Mouse (Mus musculus) MEL (cell line): ENCODE results near the gene Zfp652. TPM values are rescaled to one million over a fixed set of nuclear protein-coding genes. Genes with fewer than 3 reads are reported as not detected.

ENCODE experiments used
- DNase-seq: peaks from one replicate; pipeline ENCODE4 v3.0.0; 2011; ENCODE audit warnings: low read depth, low spot score
- H3K27ac ChIP-seq: 2 replicates; pipeline ENCODE4 v1.5.1; 2012; ENCODE audit warnings: low read depth, mild to moderate bottlenecking, control low read depth, low read length, moderate library complexity; ENCODE audit not compliant: control insufficient read depth
- H3K27me3 ChIP-seq, 2 experiments: fragments of 150-350 bp in 1 of 2; sonication (generic) in 1 of 2; 2 replicates each; pipeline ENCODE4 v1.6.1; 2012; ENCODE audit warnings: low read length in 2 of 2, mild to moderate bottlenecking in 2 of 2, improper control_type of control experiment in 1 of 2, moderate library complexity in 1 of 2; ENCODE audit not compliant: insufficient read depth in 2 of 2, control insufficient read depth in 1 of 2
- H3K36me3 ChIP-seq, 2 experiments: 2 replicates each; pipeline ENCODE4 v1.6.1; 2012 to 2014; ENCODE audit warnings: low read length in 2 of 2, improper control_type of control experiment in 1 of 2, inconsistent platforms in 1 of 2, mild to moderate bottlenecking in 1 of 2; ENCODE audit not compliant: insufficient read depth in 2 of 2, control insufficient read depth in 1 of 2
- H3K4me1 ChIP-seq, 2 experiments: fragments of 150-350 bp in 1 of 2; sonication (generic) in 1 of 2; 2 replicates each; pipeline ENCODE4 v1.6.1; 2012; ENCODE audit warnings: low read length in 2 of 2, improper control_type of control experiment in 1 of 2, mild to moderate bottlenecking in 1 of 2; ENCODE audit not compliant: insufficient read depth in 2 of 2, control insufficient read depth in 1 of 2
- H3K4me3 ChIP-seq, 2 experiments: fragments of 150-350 bp in 1 of 2; sonication (generic) in 1 of 2; 2 replicates each; pipeline ENCODE4 v1.5.1; 2012; ENCODE audit warnings: low read depth in 2 of 2, low read length in 2 of 2, mild to moderate bottlenecking in 2 of 2, moderate library complexity in 2 of 2, control low read depth in 1 of 2, improper control_type of control experiment in 1 of 2; ENCODE audit not compliant: control insufficient read depth in 1 of 2, insufficient read depth in 1 of 2
- H3K79me2 ChIP-seq: 2 replicates; pipeline ENCODE4 v1.6.1; 2012; ENCODE audit warnings: mild to moderate bottlenecking, low read length, moderate library complexity; ENCODE audit not compliant: control insufficient read depth, poor library complexity, insufficient read depth
- H3K9ac ChIP-seq: 2 replicates; pipeline ENCODE4 v1.6.1; 2012; ENCODE audit warnings: low read depth, mild to moderate bottlenecking, control low read depth, low read length, moderate library complexity; ENCODE audit not compliant: control insufficient read depth, poor library complexity, severe bottlenecking
- H3K9me3 ChIP-seq: fragments of 150-350 bp; sonication (generic); replicated peaks from 2 replicates; pipeline ENCODE4 v1.6.1; 2012; ENCODE audit warnings: mild to moderate bottlenecking, low read length, improper control_type of control experiment, moderate library complexity; ENCODE audit not compliant: insufficient read depth
- CHD1 ChIP-seq: IDR thresholded peaks from 2 replicates; pipeline ENCODE4 v1.6.1; 2012; ENCODE audit warnings: low read depth, mild to moderate bottlenecking, inconsistent platforms, low read length, improper control_type of control experiment
- CHD2 ChIP-seq: IDR thresholded peaks from 2 replicates; pipeline ENCODE4 v1.6.1; 2011; ENCODE audit warnings: low read length, improper control_type of control experiment
- E2F4 ChIP-seq: IDR thresholded peaks from 2 replicates; pipeline ENCODE4 v1.6.1; 2011; ENCODE audit warnings: low read depth, low read length, improper control_type of control experiment, borderline replicate concordance
- ELF1 ChIP-seq: IDR thresholded peaks from 2 replicates; pipeline ENCODE4 v1.6.1; 2014; ENCODE audit warnings: low read depth, mild to moderate bottlenecking, inconsistent platforms, low read length, improper control_type of control experiment, moderate library complexity
- GABPA ChIP-seq: IDR thresholded peaks from 2 replicates; pipeline ENCODE4 v1.6.1; 2012; ENCODE audit warnings: low read depth, mild to moderate bottlenecking, inconsistent platforms, low read length, improper control_type of control experiment, moderate library complexity
- HCFC1 ChIP-seq: IDR thresholded peaks from 2 replicates; pipeline ENCODE4 v1.6.1; 2012; ENCODE audit warnings: low read depth, mild to moderate bottlenecking, inconsistent platforms, low read length, improper control_type of control experiment, moderate library complexity
- JUND ChIP-seq: IDR thresholded peaks from 2 replicates; pipeline ENCODE4 v1.6.1; 2011; ENCODE audit warnings: low read depth, mild to moderate bottlenecking, improper control_type of control experiment, low read length
- KAT2A ChIP-seq: conservative IDR thresholded peaks from 2 replicates; pipeline ENCODE4 v1.6.1; 2012; ENCODE audit warnings: low read depth, low read length, improper control_type of control experiment, inconsistent platforms
- MAZ ChIP-seq: IDR thresholded peaks from 2 replicates; pipeline ENCODE4 v1.6.1; 2012; ENCODE audit warnings: low read depth, mild to moderate bottlenecking, inconsistent platforms, low read length, improper control_type of control experiment
- MEF2A ChIP-seq: IDR thresholded peaks from 2 replicates; pipeline ENCODE4 v1.6.1; 2014; ENCODE audit warnings: low read depth, mild to moderate bottlenecking, inconsistent platforms, low read length, improper control_type of control experiment; ENCODE audit not compliant: poor library complexity, insufficient replicate concordance, severe bottlenecking; ENCODE audit errors: extremely low read depth
- MYB ChIP-seq: IDR thresholded peaks from 2 replicates; pipeline ENCODE4 v1.6.1; 2011; ENCODE audit warnings: mild to moderate bottlenecking, low read depth, low read length, improper control_type of control experiment
- MYC ChIP-seq: IDR thresholded peaks from 2 replicates; pipeline ENCODE4 v1.6.1; 2011; ENCODE audit warnings: low read depth, mild to moderate bottlenecking, low read length, improper control_type of control experiment, moderate library complexity
- NRF1 ChIP-seq: IDR thresholded peaks from 2 replicates; pipeline ENCODE4 v1.6.1; 2014; ENCODE audit warnings: low read depth, mild to moderate bottlenecking, inconsistent platforms, low read length, improper control_type of control experiment, moderate library complexity; ENCODE audit not compliant: poor library complexity, insufficient read depth, severe bottlenecking
- POLR2A ChIP-seq, 2 experiments: IDR thresholded peaks; 2 replicates each; pipeline ENCODE4 v1.6.1; 2011 to 2012; ENCODE audit warnings: low read length in 2 of 2, mild to moderate bottlenecking in 2 of 2, control low read depth in 1 of 2, improper control_type of control experiment in 1 of 2, low read depth in 1 of 2, moderate library complexity in 1 of 2; ENCODE audit not compliant: control insufficient read depth in 1 of 2, insufficient read depth in 1 of 2, poor library complexity in 1 of 2
- RAD21 ChIP-seq: IDR thresholded peaks from 2 replicates; pipeline ENCODE4 v1.6.1; 2011; ENCODE audit warnings: mild to moderate bottlenecking, low read depth, low read length, improper control_type of control experiment
- RCOR1 ChIP-seq: IDR thresholded peaks from 2 replicates; pipeline ENCODE4 v1.6.1; 2012; ENCODE audit warnings: low read depth, mild to moderate bottlenecking, inconsistent platforms, low read length, improper control_type of control experiment
- SMC3 ChIP-seq: IDR thresholded peaks from 2 replicates; pipeline ENCODE4 v1.6.1; 2011; ENCODE audit warnings: low read depth, low read length, improper control_type of control experiment
- TAL1 ChIP-seq: IDR thresholded peaks from 2 replicates; pipeline ENCODE4 v1.6.1; 2012; ENCODE audit warnings: mild to moderate bottlenecking, inconsistent platforms, low read length, moderate library complexity, mixed read lengths
- TBP ChIP-seq: IDR thresholded peaks from 2 replicates; pipeline ENCODE4 v1.8.0; 2011; ENCODE audit warnings: low read depth, low read length, improper control_type of control experiment
- TCF12 ChIP-seq: IDR thresholded peaks from 2 replicates; pipeline ENCODE4 v1.6.1; 2014; ENCODE audit warnings: low read depth, mild to moderate bottlenecking, inconsistent platforms, low read length, improper control_type of control experiment, moderate library complexity
- USF1 ChIP-seq: IDR thresholded peaks from 2 replicates; pipeline ENCODE4 v1.6.1; 2014; ENCODE audit warnings: low read depth, mild to moderate bottlenecking, inconsistent platforms, low read length, improper control_type of control experiment, moderate library complexity
- USF2 ChIP-seq, 2 experiments: IDR thresholded peaks; 2 replicates each; pipeline ENCODE4 v1.6.1; 2011 to 2012; ENCODE audit warnings: improper control_type of control experiment in 2 of 2, low read length in 2 of 2, borderline replicate concordance in 1 of 2, inconsistent platforms in 1 of 2, low read depth in 1 of 2, mild to moderate bottlenecking in 1 of 2; ENCODE audit not compliant: insufficient read depth in 1 of 2
- ZKSCAN1 ChIP-seq: IDR thresholded peaks from 2 replicates; pipeline ENCODE4 v1.6.1; 2012; ENCODE audit warnings: low read depth, mild to moderate bottlenecking, inconsistent platforms, low read length, improper control_type of control experiment, moderate library complexity
- ZMIZ1 ChIP-seq: IDR thresholded peaks from 2 replicates; pipeline ENCODE4 v1.6.1; 2012; ENCODE audit warnings: low read depth, mild to moderate bottlenecking, inconsistent platforms, low read length, improper control_type of control experiment, moderate library complexity
- ZNF384 ChIP-seq: IDR thresholded peaks from 2 replicates; pipeline ENCODE4 v1.6.1; 2012; ENCODE audit warnings: low read depth, mild to moderate bottlenecking, inconsistent platforms, low read length, improper control_type of control experiment
- polyA plus RNA-seq, 2 experiments: library from polyadenylated mRNA; stranded (reverse) in 1 of 2; unstranded in 1 of 2; fragments of >175 nt in 1 of 2; fragments of >200 nt in 1 of 2; gene quantifications; 2 replicates each; pipeline versions ENCODE4 v1.2.1 to v1.2.4; 2012; ENCODE audit warnings: low replicate concordance in 2 of 2, low read depth in 1 of 2; ENCODE audit not compliant: insufficient read length in 2 of 2, insufficient read depth in 1 of 2, missing spikeins in 1 of 2
- total RNA-seq: library from RNA; depleted of rRNA; stranded (reverse); fragments of 300-350 nt; gene quantifications from 2 replicates; pipeline ENCODE4 v1.2.3, GENCODE M21; 2012

Gene Zfp652
- total and polyA plus RNA-seq, 3 experiments = 19.3 to 38.5 (median 31.8) TPM

- no peak for TF ChIP-seq NRF1
- no peak for TF ChIP-seq JUND
- no peak for TF ChIP-seq E2F4
- no peak for TF ChIP-seq HCFC1
- TF ChIP-seq RAD21 = no peak
- TF ChIP-seq SMC3 = no peak
- no peak for TF ChIP-seq TBP
- TF ChIP-seq POLR2A (IDR thresholded peaks at IDR 0.05; ENCODE audit: control insufficient read depth in 1 of 2, insufficient read depth in 1 of 2, low read depth in 1 of 2, low read length in 2 of 2, poor library complexity in 1 of 2) = no peak
- 0 out of 2 replicates have a peak, but pooled peaks have one; percentile 17 for TF ChIP-seq MYB
- no peak for TF ChIP-seq MAZ
- TF ChIP-seq, all 39 proteins: peak for 9
Observed at GRCm38 (mm10) chr11:95728916-95729907, 16.7 kb downstream of the Zfp652 start (continued).

GRCm38 (mm10) chr11:95734485-95734884 is 22.0 kb downstream of the Zfp652 start:
- no peak for DNase-seq
- no peak overlapping the region for H3K4me3 ChIP-seq
- no peaks in the 10 kb centered on the region for H3K27me3 ChIP-seq
- H3K4me1 ChIP-seq = peaks cover 7% of the 10 kb centered on the region in 2 experiments; a peak in 2 of 4 replicates
- H3K79me2 ChIP-seq = peaks cover 44% of the 10 kb centered on the region
- TF ChIP-seq TCF12 = no peak
- TF ChIP-seq MAZ = no peak
- H3K9ac ChIP-seq = no peak overlapping the region
- H3K27ac ChIP-seq = no peak overlapping the region
- no peaks in the 10 kb centered on the region for H3K9me3 ChIP-seq
- peaks cover 3 to 10% of the 10 kb centered on the region in 2 experiments for H3K36me3 ChIP-seq

GRCm38 (mm10) chr11:95737811-95738210 is 25.3 kb downstream of the Zfp652 start:
- H3K9me3 ChIP-seq = no peaks in the 10 kb centered on the region
- peaks cover 5 to 6% of the 10 kb centered on the region in 2 experiments; a peak in 2 of 4 replicates for H3K4me1 ChIP-seq
- no peak overlapping the region for H3K27ac ChIP-seq
- no peak for TF ChIP-seq CHD1
- no peak for TF ChIP-seq ZKSCAN1
- no peak for TF ChIP-seq ZNF384
- no peak for TF ChIP-seq RCOR1
- TF ChIP-seq TAL1 = no peak
- TF ChIP-seq ZMIZ1 = no peak
- no peak for TF ChIP-seq USF2 (IDR thresholded peaks at IDR 0.05; ENCODE audit: borderline replicate concordance in 1 of 2, insufficient read depth in 1 of 2, low read depth in 1 of 2, low read length in 2 of 2)
- no peak for TF ChIP-seq KAT2A
- no peak for TF ChIP-seq USF1
- no peak for TF ChIP-seq E2F4
- TF ChIP-seq MYC = no peak
- no peak for TF ChIP-seq SMC3
- TF ChIP-seq ELF1 = no peak
- TF ChIP-seq MAZ = no peak
- TF ChIP-seq RAD21 = no peak
- no peak for TF ChIP-seq GABPA
- TF ChIP-seq CHD2 = no peak
- no peak for TF ChIP-seq MEF2A
- peaks cover 45% of the 10 kb centered on the region for H3K79me2 ChIP-seq
- H3K9ac ChIP-seq = no peak overlapping the region
- no peak overlapping the region for H3K4me3 ChIP-seq
- peaks cover 3 to 14% of the 10 kb centered on the region in 2 experiments for H3K36me3 ChIP-seq
- H3K27me3 ChIP-seq = no peaks in the 10 kb centered on the region
- no peak for DNase-seq
